Mouse (Mus musculus) gastrocnemius, postnatal 4 days (tissue): Measurements from ENCODE around the gene Cdh3. TPM values are rescaled to one million over a fixed set of nuclear protein-coding genes. Genes with fewer than 3 reads are reported as not detected.

Experiments
- DNase-seq, 2 experiments: peaks; one replicate each; pipeline ENCODE4 v3.0.0; 2021 to 2022; ENCODE audit warnings: low spot score in 2 of 2, mixed read lengths in 2 of 2
- long read RNA-seq, 2 experiments: library from polyadenylated mRNA; stranded (forward); transcript quantifications; one replicate each; pipeline ENCODE4 v2.0.0; 2021
- total RNA-seq, 2 experiments: library from RNA; stranded (reverse); gene quantifications; 2 replicates each; pipeline ENCODE4 v1.2.3; 2021

The Cdh3 gene
- total RNA-seq = 1 to 10 TPM in 1 of 2 experiments, under 1 TPM in 1; 0.91 to 1.6 TPM
- long read RNA-seq, experiment 1, partial matches to known transcripts = 1 of 1 reads
- long read RNA-seq, experiment 1, other reads (novel, unspliced or antisense) = 0 of 1 reads
- long read RNA-seq, experiment 2 = 0 reads

- no peak for DNase-seq
Measured at GRCm38 (mm10) chr8:106510365-106510975, at the start of gene Cdh3. TSS of gene Cdh3 (plus strand) at chr8:106510891.

GRCm38 (mm10) chr8:106462131-106462530 lies 48.6 kb upstream of the Cdh3 start:
- DNase-seq = no peak

GRCm38 (mm10) chr8:106463795-106464194 lies 46.9 kb upstream of the Cdh3 start:
- no peak for DNase-seq

- no peak for DNase-seq
Measured at GRCm38 (mm10) chr8:106469485-106469884, 41.2 kb upstream of the Cdh3 start.

- no peak for DNase-seq
Measured at GRCm38 (mm10) chr8:106474001-106474400, 36.7 kb upstream of the Cdh3 start.

- DNase-seq = no peak
Measured at GRCm38 (mm10) chr8:106500018-106500685, 10.5 kb upstream of the Cdh3 start, which contains the start of gene 6030452D12Rik. TSS of gene 6030452D12Rik (plus strand) at chr8:106500522.

- peak; percentile 12 to 14 for DNase-seq
Measured at GRCm38 (mm10) chr8:106504241-106504640, 6.5 kb upstream of the Cdh3 start.

GRCm38 (mm10) chr8:106505328-106505965 lies 5.2 kb upstream of the Cdh3 start:
- no peak for DNase-seq

GRCm38 (mm10) chr8:106506106-106506505 lies 4.6 kb upstream of the Cdh3 start:
- DNase-seq = no peak

GRCm38 (mm10) chr8:106507761-106508331 lies 2.8 kb upstream of the Cdh3 start:
- DNase-seq = peak in 1 of 2 experiments; percentile 43

GRCm38 (mm10) chr8:106508456-106508855 lies 2.2 kb upstream of the Cdh3 start:
- no peak for DNase-seq

GRCm38 (mm10) chr8:106509079-106509780 lies 1.5 kb upstream of the Cdh3 start:
- DNase-seq = no peak

GRCm38 (mm10) chr8:106511065-106511501 lies 392 bp downstream of the Cdh3 start:
- DNase-seq = no peak

- DNase-seq = peak in 1 of 2 experiments; percentile 23
Measured at GRCm38 (mm10) chr8:106511531-106512041, 895 bp downstream of the Cdh3 start.

GRCm38 (mm10) chr8:106512475-106513150 lies 1.9 kb downstream of the Cdh3 start:
- no peak for DNase-seq

- no peak for DNase-seq
Measured at GRCm38 (mm10) chr8:106515946-106516479, 5.3 kb downstream of the Cdh3 start.

- no peak for DNase-seq
Measured at GRCm38 (mm10) chr8:106516581-106516980, 5.9 kb downstream of the Cdh3 start.

GRCm38 (mm10) chr8:106518763-106519162 lies 8.1 kb downstream of the Cdh3 start:
- DNase-seq = no peak

- DNase-seq = no peak
Measured at GRCm38 (mm10) chr8:106520578-106520977, 9.9 kb downstream of the Cdh3 start.

- DNase-seq = no peak
Measured at GRCm38 (mm10) chr8:106521845-106522244, 11.2 kb downstream of the Cdh3 start.
